In genomic region chr16:16987248-16987647, GRCm38 (mm10) we compare ENCODE assay signal across 23 mouse cellular contexts.
"Had no signal": no experiment of that assay in that cellular context is flagged by ENCODE, and none has a peak within 500 bp of the region (broad histone marks: within the 10 kb centered on the region; RNA-seq: fewer than 3 reads in every experiment).

No protein-coding gene starts in this region.

- H3K9ac ChIP-seq: limb, embryonic 12.5 days; limb, embryonic 15.5 days; midbrain, embryonic 15.5 days; neural tube, embryonic 12.5 days; neural tube, embryonic 15.5 days had no signal

- H3K27me3 ChIP-seq: limb, embryonic 12.5 days; limb, embryonic 15.5 days; liver, embryonic 13.5 days; midbrain, embryonic 15.5 days; neural tube, embryonic 12.5 days; neural tube, embryonic 15.5 days had no signal

- H3K4me2 ChIP-seq: limb, embryonic 12.5 days; limb, embryonic 15.5 days; liver, embryonic 13.5 days; midbrain, embryonic 11.5 days; midbrain, embryonic 15.5 days; neural tube, embryonic 12.5 days; neural tube, embryonic 15.5 days had no signal

- ATAC-seq: midbrain, embryonic 15.5 days had no signal

- H3K27ac ChIP-seq: left cerebral cortex, adult 2 months; limb, embryonic 12.5 days; limb, embryonic 15.5 days; liver, embryonic 13.5 days; midbrain, embryonic 15.5 days; neural tube, embryonic 12.5 days; neural tube, embryonic 15.5 days; stomach, postnatal 0 days had no signal

- DNase-seq: kidney, adult 9 months; kidney, postnatal 14 days; kidney, postnatal 4 days; layer of hippocampus, postnatal 36 days; left cerebral cortex, postnatal 4 days; liver, embryonic 13.5 days; lung, adult 2 months; lung, postnatal 14 days; lung, postnatal 4 days; right cerebral cortex, adult 18-20 months; right cerebral cortex, postnatal 14 days; right cerebral cortex, postnatal 4 days; thymus, adult 2 months; thymus, postnatal 14 days; thymus, postnatal 4 days had no signal

- H3K36me3 ChIP-seq: midbrain, embryonic 15.5 days had no signal

- H3K9me3 ChIP-seq: limb, embryonic 15.5 days; liver, embryonic 13.5 days; midbrain, embryonic 15.5 days; neural tube, embryonic 12.5 days; neural tube, embryonic 15.5 days had no signal

- H3K4me3 ChIP-seq: left cerebral cortex, adult 2 months; limb, embryonic 12.5 days; limb, embryonic 15.5 days; liver, embryonic 13.5 days; midbrain, embryonic 15.5 days; neural tube, embryonic 12.5 days; neural tube, embryonic 15.5 days had no signal
